Mouse (Mus musculus): ENCODE measurements at regions not wholly inside any gene's neighbourhood (a gene's known extent, or its start where the extent isn't known, plus 50 kb on each side); places are given as distances from the start of the nearest gene placed in this dataset.

DNA sequence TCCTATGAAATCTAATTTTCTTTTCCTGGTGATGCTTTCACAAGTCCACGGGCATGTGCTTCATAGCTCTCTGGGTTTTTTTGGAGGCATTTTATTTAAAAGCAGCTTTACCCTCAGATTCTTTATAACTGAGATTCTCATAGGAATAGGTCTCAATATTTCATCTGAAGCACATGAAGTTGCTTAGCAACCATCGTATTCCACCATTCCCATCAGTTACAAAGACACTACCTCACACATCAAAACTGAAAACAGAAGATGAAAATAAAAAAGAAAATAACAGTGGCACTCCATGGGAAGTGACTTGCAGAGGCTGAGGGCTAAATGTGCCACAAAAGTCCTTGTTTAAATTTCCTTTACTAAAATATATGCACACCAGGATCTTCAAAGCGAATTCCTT is 384.0 kb upstream of the 1700015G11Rik start:
- H3K27me3 ChIP-seq (ENCODE audit: insufficient read depth, poor library complexity, severe bottlenecking) = no peaks in the 10 kb centered on the region
- no peak overlapping the region for H3K4me3 ChIP-seq
- H3K4me1 ChIP-seq (replicated peaks) = no peaks in the 10 kb centered on the region
- H3K9me3 ChIP-seq = no peaks in the 10 kb centered on the region
- no peak overlapping the region for H3K27ac ChIP-seq
- DNase-seq (ENCODE audit: low spot score) = no peak
- 90% methylated on average over 3 of the region's 3 CpGs for WGBS
- no peaks in the 10 kb centered on the region for H3K36me3 ChIP-seq

DNA sequence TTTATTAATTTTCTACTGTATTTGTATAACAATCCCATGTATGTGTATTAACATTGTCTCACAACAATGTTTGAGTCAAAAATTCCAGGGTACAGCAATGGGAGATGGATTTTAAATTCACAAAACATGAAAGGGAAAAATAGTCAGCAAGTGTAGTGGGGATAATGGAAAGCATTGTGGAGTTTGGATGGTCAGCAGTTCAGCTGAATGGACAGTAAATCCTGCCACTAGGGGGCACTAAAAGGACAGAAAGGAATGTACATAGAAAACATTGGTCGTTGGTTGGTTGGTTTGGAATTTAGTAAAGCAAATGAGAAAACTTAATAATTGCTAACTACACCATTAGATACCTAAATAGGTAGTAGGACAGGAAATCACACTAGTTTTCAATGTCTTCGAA is 376.3 kb upstream of the 1700015G11Rik start:
- no peaks in the 10 kb centered on the region for H3K4me1 ChIP-seq (replicated peaks)
- DNase-seq (ENCODE audit: low spot score) = peak; percentile 21
- no peaks in the 10 kb centered on the region for H3K27me3 ChIP-seq (ENCODE audit: insufficient read depth, poor library complexity, severe bottlenecking)
- no peaks in the 10 kb centered on the region for H3K36me3 ChIP-seq
- no peaks in the 10 kb centered on the region for H3K9me3 ChIP-seq
- H3K27ac ChIP-seq = no peak overlapping the region
- WGBS = 29% methylated on average over 2 of the region's 2 CpGs
- no peak overlapping the region for H3K4me3 ChIP-seq

Data from hindbrain, embryonic 10.5 days (tissue).